Mouse (Mus musculus) liver, postnatal 0 days (tissue): ENCODE measurements around the gene Olfr67.

Source experiments
- CTCF ChIP-seq: sonication (generic); IDR thresholded peaks from 2 replicates; pipeline ENCODE4 v1.5.1; 2016; ENCODE audit warnings: antibody characterized with exemption, low read depth
- EP300 ChIP-seq: IDR thresholded peaks from 2 replicates; pipeline ENCODE4 v1.6.1; 2016; ENCODE audit warnings: antibody characterized with exemption, low read depth, mild to moderate bottlenecking

DNA sequence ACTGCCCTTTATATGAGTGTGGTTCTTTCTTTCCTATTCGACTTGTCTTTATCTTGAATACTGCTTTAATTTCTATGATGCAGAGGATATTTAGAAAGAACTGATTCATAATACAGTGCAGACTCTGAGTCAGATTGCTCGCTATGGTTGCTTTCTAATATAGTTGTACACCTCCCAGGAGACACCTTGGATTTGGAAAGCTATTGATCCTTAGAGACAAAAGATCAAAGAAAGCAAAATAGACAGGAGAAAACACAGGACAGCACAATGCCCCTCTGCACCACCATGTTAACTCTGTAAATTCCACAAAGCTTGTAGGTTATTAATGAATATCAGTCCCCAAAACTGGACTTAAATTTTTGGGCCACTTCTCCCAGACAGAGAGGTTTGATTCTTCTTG is 46.8 kb downstream of the Olfr67 start, which contains the start of gene Olfr629:
- no peak for TF ChIP-seq CTCF
- no peak for TF ChIP-seq EP300
